Mouse (Mus musculus) erythroblast, adult 5-6 weeks (primary cell): ENCODE measurements around the gene Eif2s2. TPM values are rescaled to one million over a fixed set of nuclear protein-coding genes. Genes with fewer than 3 reads are reported as not detected.
"Not testable (repeated sequence)": the region's sequence is repeated elsewhere in the genome, so short reads cannot be mapped to it uniquely, and the experiment has no call there.

Experiments used
- ATAC-seq: replicated peaks from 2 replicates; pipeline ENCODE4 v1.8.0; 2016; ENCODE audit warnings: moderate number of reproducible peaks, mild to moderate bottlenecking, moderate TSS enrichment, inconsistent platforms; ENCODE audit not compliant: poor library complexity, low FRiP score, severe bottlenecking
- total RNA-seq, 2 experiments: library from RNA; stranded (forward) in 1 of 2; stranded (reverse) in 1 of 2; fragments of 150-400 nt in 1 of 2; fragments of 200-764, 138-1000 nt in 1 of 2; gene quantifications; 2 replicates each; pipeline versions ENCODE4 v1.2.3 to v1.2.4; 2015 to 2017; ENCODE audit warnings: low replicate concordance in 2 of 2

Gene Eif2s2
- total RNA-seq (2015; ENCODE audit: low replicate concordance), result 66.5 and 67.2 TPM in 2 replicates
- total RNA-seq (2017; ENCODE audit: low replicate concordance), result 76.7 and 82.2 TPM in 2 replicates

- peak; percentile 97 for ATAC-seq
Observed at GRCm38 (mm10) chr2:154892201-154893044, at the start of gene Eif2s2. Gene Eif2s2, minus strand, starts transcription at chr2:154892935.

DNA sequence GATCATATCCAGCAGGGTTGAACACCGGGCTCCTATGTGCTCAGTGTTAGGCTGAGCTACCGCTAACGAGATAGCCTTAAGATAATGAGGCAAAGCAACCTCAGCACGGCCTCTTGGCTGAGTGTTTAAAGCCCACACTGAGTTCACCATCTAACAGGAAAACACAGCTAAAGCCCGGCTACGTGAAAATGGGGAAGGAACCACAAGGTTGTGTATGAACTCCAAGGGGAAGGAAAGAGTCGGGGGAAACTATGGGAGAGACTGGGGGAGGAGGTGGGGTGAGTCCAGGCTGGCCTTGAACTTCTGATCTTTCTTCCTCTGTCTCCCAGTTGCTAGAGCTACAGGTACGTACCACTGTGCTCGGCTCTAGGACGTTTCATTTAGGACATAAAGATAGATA is 49.2 kb upstream of the Eif2s2 start:
- ATAC-seq, result no peak

- ATAC-seq, result no peak
Observed at GRCm38 (mm10) chr2:154937547-154938390, 45.0 kb upstream of the Eif2s2 start.

GRCm38 (mm10) chr2:154936536-154937155 is 43.9 kb upstream of the Eif2s2 start:
- no peak for ATAC-seq

- no peak for ATAC-seq
Observed at GRCm38 (mm10) chr2:154936106-154936505, 43.4 kb upstream of the Eif2s2 start.

- ATAC-seq, result no peak
Observed at GRCm38 (mm10) chr2:154933884-154934283, 41.1 kb upstream of the Eif2s2 start.

DNA sequence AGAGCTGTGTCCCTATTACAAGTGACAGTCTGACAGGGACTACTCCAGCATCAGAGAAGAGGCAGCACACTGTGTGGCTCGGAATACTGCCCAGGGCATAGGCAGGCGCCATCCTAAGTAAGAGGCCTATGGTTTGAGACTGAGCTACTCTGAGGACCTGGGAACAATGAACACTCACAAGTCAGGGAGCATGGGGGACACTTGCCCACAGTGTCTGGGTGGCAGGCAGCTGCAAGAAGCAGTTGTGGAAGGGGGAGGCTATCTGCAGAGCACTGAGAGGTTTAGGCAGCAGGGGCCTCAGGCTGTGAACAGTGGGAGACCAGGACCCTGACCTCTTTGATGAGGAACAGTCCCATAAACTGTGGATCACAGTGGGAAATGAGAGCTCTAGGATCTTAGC is 35.6 kb upstream of the Eif2s2 start:
- ATAC-seq, result no peak; the same call in 1 of the 2 replicates

DNA sequence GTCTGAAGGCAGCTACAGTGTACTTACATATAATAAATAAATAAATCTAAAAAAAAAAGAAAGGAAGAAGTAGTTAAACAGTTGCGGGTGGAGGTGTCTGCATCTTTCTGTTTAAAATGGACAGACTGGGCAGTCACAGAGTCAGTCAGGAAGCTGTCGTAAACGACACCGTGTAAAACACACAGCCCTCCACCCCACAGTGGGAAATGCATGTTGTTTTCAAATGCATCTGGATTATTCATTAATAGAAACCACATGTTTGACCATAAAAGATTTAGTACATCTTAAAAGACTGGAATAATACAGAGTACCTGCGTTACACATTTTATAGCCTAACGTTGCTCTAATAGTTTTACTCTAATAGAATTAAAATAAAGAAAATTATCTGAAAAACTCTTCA is 34.1 kb upstream of the Eif2s2 start:
- no peak for ATAC-seq

- ATAC-seq, result no peak
Observed at GRCm38 (mm10) chr2:154925411-154926031, 32.8 kb upstream of the Eif2s2 start.

- not testable (repeated sequence) for ATAC-seq
Observed at GRCm38 (mm10) chr2:154922134-154922533, 29.4 kb upstream of the Eif2s2 start.

GRCm38 (mm10) chr2:154920896-154921295 is 28.2 kb upstream of the Eif2s2 start:
- ATAC-seq, result no peak

GRCm38 (mm10) chr2:154917866-154918641 is 25.3 kb upstream of the Eif2s2 start:
- ATAC-seq, result no peak

GRCm38 (mm10) chr2:154916547-154916946 is 23.8 kb upstream of the Eif2s2 start:
- peak; percentile 92 for ATAC-seq

- ATAC-seq, result no peak
Observed at GRCm38 (mm10) chr2:154915922-154916541, 23.3 kb upstream of the Eif2s2 start.

DNA sequence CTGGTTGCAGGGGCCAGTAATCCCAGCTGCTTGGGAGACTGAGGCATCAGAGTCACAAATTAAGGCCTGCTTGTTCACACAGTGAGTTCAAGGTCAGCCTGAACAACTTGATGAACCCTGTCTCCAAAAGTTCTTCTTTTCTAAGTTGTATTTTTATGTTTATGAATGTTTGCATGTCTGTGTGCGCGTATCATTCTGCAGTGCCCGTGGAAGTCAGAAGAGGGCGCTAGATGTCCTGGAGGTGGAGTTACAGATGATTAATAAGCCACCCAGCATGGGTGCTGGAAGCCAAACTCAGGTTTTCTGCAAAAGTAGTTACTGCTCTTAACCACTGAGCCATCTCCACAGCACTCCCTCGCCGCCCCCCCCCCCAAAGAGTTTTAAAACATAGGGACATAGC is 17.1 kb upstream of the Eif2s2 start:
- ATAC-seq, result no peak

- 0 out of 2 replicates have a peak, but pooled peaks have one; percentile 30 for ATAC-seq
Observed at GRCm38 (mm10) chr2:154908223-154908622, 15.5 kb upstream of the Eif2s2 start.

DNA sequence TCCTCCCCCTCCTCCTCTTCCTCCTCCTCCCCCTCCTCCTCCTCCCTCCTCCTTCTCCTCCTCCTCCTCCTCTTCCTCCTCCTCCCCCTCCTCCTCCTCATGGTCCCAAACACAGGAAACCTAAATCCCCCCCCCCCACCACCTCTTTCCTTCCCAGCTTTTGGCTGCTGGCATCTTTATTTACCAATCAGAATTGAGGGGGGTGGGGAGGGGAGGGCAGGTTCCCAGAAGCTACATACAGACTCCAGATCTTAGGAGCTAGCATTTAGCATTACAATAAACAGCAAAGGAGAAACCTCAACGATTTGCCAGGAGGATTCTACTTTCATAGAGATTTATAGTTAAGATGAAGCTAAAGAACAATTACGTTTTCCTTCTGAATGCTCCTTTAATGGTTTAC is 13.1 kb upstream of the Eif2s2 start:
- no peak for ATAC-seq

- ATAC-seq, result no peak
Observed at GRCm38 (mm10) chr2:154902111-154902510, 9.4 kb upstream of the Eif2s2 start.

GRCm38 (mm10) chr2:154899412-154899811 is 6.7 kb upstream of the Eif2s2 start:
- ATAC-seq, result not testable (repeated sequence)
